Mouse (Mus musculus) myocyte (in vitro differentiated cells): ENCODE measurements at regions not wholly inside any gene's neighbourhood (a gene's known extent, or its start where the extent isn't known, plus 50 kb on each side); places are given as distances from the start of the nearest gene placed in this dataset.

Source experiments
- H3K27me3 ChIP-seq: one replicate; pipeline ENCODE4 v1.6.1; 2011; ENCODE audit not compliant: control insufficient read depth, insufficient read depth, insufficient read length
- H3K36me3 ChIP-seq: one replicate; pipeline ENCODE4 v1.6.1; 2011; ENCODE audit not compliant: control insufficient read depth, insufficient read depth
- H3K4me2 ChIP-seq: one replicate; pipeline ENCODE4 v1.6.1; 2011; ENCODE audit warnings: low read depth, control low read depth
- H3K4me3 ChIP-seq: one replicate; pipeline ENCODE4 v1.5.1; 2011; ENCODE audit warnings: mild to moderate bottlenecking, control low read depth, moderate library complexity
- H3K79me2 ChIP-seq: one replicate; pipeline ENCODE4 v1.6.1; 2011; ENCODE audit not compliant: control insufficient read depth, insufficient read depth
- H3ac ChIP-seq: one replicate; pipeline ENCODE4 v1.6.1; 2011; ENCODE audit not compliant: control insufficient read depth, insufficient read length
- CEBPB ChIP-seq: IDR thresholded peaks from 2 replicates; pipeline ENCODE4 v1.6.1; 2011; ENCODE audit warnings: mild to moderate bottlenecking, moderate library complexity; ENCODE audit not compliant: poor library complexity, insufficient read depth, severe bottlenecking
- E2F4 ChIP-seq: IDR thresholded peaks from one replicate; pipeline ENCODE4 v1.6.1; 2011; ENCODE audit warnings: mild to moderate bottlenecking, control low read depth, moderate library complexity; ENCODE audit not compliant: insufficient read depth
- MAX ChIP-seq: IDR thresholded peaks from one replicate; pipeline ENCODE4 v1.6.1; 2011; ENCODE audit warnings: low read depth, mild to moderate bottlenecking, control low read depth
- MYOD1 ChIP-seq, 3 experiments: IDR thresholded peaks; one replicate each; pipeline ENCODE4 v1.6.1; 2011; ENCODE audit warnings: control low read depth in 2 of 3, low read depth in 2 of 3, mild to moderate bottlenecking in 2 of 3, moderate library complexity in 1 of 3; ENCODE audit not compliant: insufficient read length in 2 of 3, control insufficient read depth in 1 of 3
- MYOG ChIP-seq, 3 experiments: IDR thresholded peaks; one replicate each; pipeline ENCODE4 v1.6.1; 2011; ENCODE audit warnings: control low read depth in 2 of 3, low read depth in 2 of 3, mild to moderate bottlenecking in 2 of 3; ENCODE audit not compliant: insufficient read length in 2 of 3, control insufficient read depth in 1 of 3, insufficient read depth in 1 of 3
- POLR2A ChIP-seq: IDR thresholded peaks from one replicate; pipeline ENCODE4 v1.6.1; 2011; ENCODE audit warnings: low read depth, mild to moderate bottlenecking, control low read depth, moderate library complexity; ENCODE audit not compliant: insufficient read length
- POLR2AphosphoS2 ChIP-seq: IDR thresholded peaks from one replicate; pipeline ENCODE4 v1.6.1; 2011; ENCODE audit warnings: low read depth, control low read depth; ENCODE audit not compliant: insufficient read length
- REST ChIP-seq: IDR thresholded peaks from one replicate; pipeline ENCODE4 v1.6.1; 2011; ENCODE audit warnings: mild to moderate bottlenecking, control low read depth, moderate library complexity; ENCODE audit not compliant: insufficient read depth, insufficient read length
- SRF ChIP-seq: IDR thresholded peaks from one replicate; pipeline ENCODE4 v1.6.1; 2011; ENCODE audit warnings: low read depth; ENCODE audit not compliant: control insufficient read depth, insufficient read length
- TCF12 ChIP-seq: IDR thresholded peaks from one replicate; pipeline ENCODE4 v1.6.1; 2011; ENCODE audit warnings: mild to moderate bottlenecking, control low read depth; ENCODE audit not compliant: poor library complexity, insufficient read depth, severe bottlenecking
- TCF3 ChIP-seq: IDR thresholded peaks from one replicate; pipeline ENCODE4 v1.6.1; 2011; ENCODE audit warnings: low read depth, control low read depth; ENCODE audit not compliant: insufficient read length
- USF1 ChIP-seq: IDR thresholded peaks from one replicate; pipeline ENCODE4 v1.6.1; 2011; ENCODE audit warnings: low read depth, mild to moderate bottlenecking, control low read depth, moderate library complexity

DNA sequence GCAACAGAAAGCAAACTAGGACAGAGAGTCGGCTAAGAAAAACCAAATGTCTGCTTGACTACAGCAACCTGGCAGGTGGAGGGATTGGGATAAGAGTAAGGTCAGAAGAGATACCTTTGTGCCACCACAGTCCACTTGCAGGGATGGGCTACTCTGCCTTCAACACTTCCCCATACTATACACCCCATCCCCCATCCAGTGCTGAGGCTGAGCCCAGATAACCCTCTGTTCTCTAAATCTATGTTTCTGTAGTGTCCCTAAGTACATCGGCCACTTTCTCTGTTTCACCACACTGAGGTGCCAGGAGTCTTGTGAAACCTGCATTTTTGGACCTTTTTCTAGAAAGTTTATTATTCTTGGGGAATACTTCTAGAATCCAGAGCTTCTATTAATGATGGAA lies 196.3 kb upstream of the Kbtbd8 start:
- Histone ChIP-seq H3K36me3 (no peaks in the 10 kb centered on the region), H3K79me2 (no peaks in the 10 kb centered on the region), H3K4me2 (no peak overlapping the region), H3K4me3 (no peak overlapping the region), H3ac (no peak overlapping the region), H3K27me3 (no peaks in the 10 kb centered on the region)
- TF ChIP-seq TCF3, result no peak
- no peak for TF ChIP-seq MYOD1 (IDR thresholded peaks at IDR 0.05; ENCODE audit: control insufficient read depth in 1 of 3, insufficient read length in 2 of 3, low read depth in 2 of 3)
- TF ChIP-seq USF1, result no peak
- no peak for TF ChIP-seq SRF
- no peak for TF ChIP-seq REST
- TF ChIP-seq POLR2AphosphoS2, result no peak
- no peak for TF ChIP-seq E2F4
- no peak for TF ChIP-seq TCF12
- TF ChIP-seq MYOG (IDR thresholded peaks at IDR 0.05; ENCODE audit: control insufficient read depth in 1 of 3, insufficient read depth in 1 of 3, insufficient read length in 2 of 3, low read depth in 2 of 3), result no peak
- TF ChIP-seq CEBPB, result no peak

DNA sequence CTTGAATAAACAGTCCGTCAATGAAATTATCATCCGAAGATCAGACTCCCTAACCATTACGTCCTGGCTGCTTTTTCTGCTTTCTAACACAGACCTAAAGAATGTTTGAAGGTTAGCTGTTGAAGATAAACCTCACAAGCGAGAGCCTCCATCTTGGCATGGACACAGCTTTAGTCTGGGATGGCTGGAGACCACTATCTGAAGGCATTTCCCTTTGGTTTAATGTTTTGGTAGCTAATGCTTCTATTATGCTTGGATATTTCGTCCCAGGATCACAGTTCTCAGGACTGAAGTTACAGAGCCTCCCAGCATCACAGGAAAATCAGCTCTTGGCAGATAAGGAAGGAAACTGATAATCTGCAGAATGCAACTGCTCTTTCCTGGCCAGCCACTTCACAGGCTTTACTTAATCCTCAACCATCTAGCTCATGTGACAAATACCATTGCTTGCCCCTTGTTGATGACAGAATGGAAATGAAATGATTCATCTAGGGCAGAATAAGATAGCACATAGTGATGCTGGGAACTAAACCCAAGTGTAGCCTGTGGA lies 197.8 kb upstream of the Kbtbd8 start:
- Histone ChIP-seq H3K79me2 (no peaks in the 10 kb centered on the region), H3K36me3 (no peaks in the 10 kb centered on the region), H3ac (no peak overlapping the region), H3K4me2 (no peak overlapping the region), H3K27me3 (no peaks in the 10 kb centered on the region), H3K4me3 (no peak overlapping the region)
- TF ChIP-seq MYOD1 (IDR thresholded peaks at IDR 0.05; ENCODE audit: control insufficient read depth in 1 of 3, insufficient read length in 2 of 3, low read depth in 2 of 3) (no peak), TCF3 (no peak), MYOG (IDR thresholded peaks at IDR 0.05; ENCODE audit: control insufficient read depth in 1 of 3, insufficient read depth in 1 of 3, insufficient read length in 2 of 3, low read depth in 2 of 3) (no peak), REST (no peak), POLR2AphosphoS2 (no peak), POLR2A (no peak), SRF (no peak), E2F4 (no peak), CEBPB (no peak), TCF12 (no peak), MAX (no peak), USF1 (no peak)

DNA sequence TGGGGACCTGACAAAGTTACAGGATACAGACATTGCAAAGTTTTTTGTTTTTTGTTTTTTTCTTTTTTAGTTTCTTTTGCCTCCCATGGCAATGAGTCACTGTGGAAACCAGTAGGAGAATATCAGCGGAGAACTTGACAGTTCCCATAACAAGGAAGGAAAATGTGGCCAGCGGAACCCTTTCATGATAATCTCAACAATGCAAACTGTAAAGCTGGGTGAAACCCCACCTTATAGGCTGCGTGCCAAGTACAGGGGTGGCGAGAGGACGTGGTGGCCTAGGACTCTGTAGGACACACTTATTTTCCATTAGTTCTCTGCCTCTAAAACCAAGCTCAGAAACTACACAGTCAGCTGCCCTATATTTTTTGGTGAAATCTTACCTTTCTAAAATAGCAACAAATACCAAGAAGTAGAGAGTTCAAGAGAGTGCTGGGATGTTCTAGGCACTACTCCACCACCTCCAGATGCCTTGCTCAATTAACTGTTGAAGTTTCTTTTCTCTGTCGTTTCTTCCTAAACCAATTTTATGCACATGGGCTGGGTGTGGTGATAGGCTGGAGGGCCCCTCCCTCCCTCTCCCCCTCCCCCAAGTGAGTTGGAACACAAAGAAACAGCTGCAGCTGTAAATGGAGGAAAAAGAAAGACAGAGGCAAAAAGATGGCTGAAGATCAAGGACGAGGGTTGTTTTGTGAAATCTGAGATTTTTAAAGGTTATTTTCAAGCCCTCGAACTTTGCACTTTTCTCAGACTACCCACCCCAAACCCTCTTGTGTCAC lies 201.0 kb upstream of the Kbtbd8 start:
- peak overlapping the region; percentile 61 for H3K4me2 ChIP-seq
- TF ChIP-seq MYOD1 (IDR thresholded peaks at IDR 0.05; ENCODE audit: control insufficient read depth in 1 of 3, insufficient read length in 2 of 3, low read depth in 2 of 3), result peak in 1 of 3 experiments; percentile 22
- TF ChIP-seq USF1, result no peak
- no peak for TF ChIP-seq REST
- TF ChIP-seq POLR2A, result no peak

DNA sequence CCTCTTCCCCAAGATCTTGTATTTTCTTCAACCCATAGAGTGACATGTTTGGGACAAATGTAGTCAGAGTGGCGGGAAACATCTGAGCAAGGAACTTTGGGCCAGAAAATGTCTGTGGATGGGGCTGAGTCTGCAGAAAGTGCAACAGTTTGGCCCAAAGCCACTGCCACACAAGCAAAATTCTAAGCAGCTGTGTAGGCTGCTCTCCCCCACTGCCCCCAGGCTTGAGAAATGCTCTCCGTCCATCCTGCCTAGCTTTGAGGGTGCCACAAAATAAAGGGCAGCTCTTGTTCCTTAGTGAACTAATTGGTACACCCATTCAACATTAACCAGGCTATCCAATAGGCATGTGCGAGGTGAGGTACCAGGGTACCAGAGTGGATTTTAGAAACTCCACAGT lies 205.2 kb upstream of the Kbtbd8 start:
- Histone ChIP-seq H3ac (no peak overlapping the region), H3K79me2 (no peaks in the 10 kb centered on the region), H3K4me3 (no peak overlapping the region), H3K27me3 (no peaks in the 10 kb centered on the region), H3K36me3 (no peaks in the 10 kb centered on the region), H3K4me2 (no peak overlapping the region)
- TF ChIP-seq MYOD1 (IDR thresholded peaks at IDR 0.05; ENCODE audit: control insufficient read depth in 1 of 3, insufficient read length in 2 of 3, low read depth in 2 of 3), result peak in 1 of 3 experiments; percentile 25
- TF ChIP-seq MYOG (IDR thresholded peaks at IDR 0.05; ENCODE audit: control insufficient read depth in 1 of 3, insufficient read depth in 1 of 3, insufficient read length in 2 of 3, low read depth in 2 of 3), result peak in 1 of 3 experiments; percentile 39
- no peak for TF ChIP-seq USF1

More for the DNA sequence above, 201.0 kb upstream of the Kbtbd8 start:
- Histone ChIP-seq H3K79me2 (no peaks in the 10 kb centered on the region), H3K36me3 (no peaks in the 10 kb centered on the region), H3ac (no peak overlapping the region), H3K27me3 (no peaks in the 10 kb centered on the region), H3K4me3 (no peak overlapping the region)

DNA sequence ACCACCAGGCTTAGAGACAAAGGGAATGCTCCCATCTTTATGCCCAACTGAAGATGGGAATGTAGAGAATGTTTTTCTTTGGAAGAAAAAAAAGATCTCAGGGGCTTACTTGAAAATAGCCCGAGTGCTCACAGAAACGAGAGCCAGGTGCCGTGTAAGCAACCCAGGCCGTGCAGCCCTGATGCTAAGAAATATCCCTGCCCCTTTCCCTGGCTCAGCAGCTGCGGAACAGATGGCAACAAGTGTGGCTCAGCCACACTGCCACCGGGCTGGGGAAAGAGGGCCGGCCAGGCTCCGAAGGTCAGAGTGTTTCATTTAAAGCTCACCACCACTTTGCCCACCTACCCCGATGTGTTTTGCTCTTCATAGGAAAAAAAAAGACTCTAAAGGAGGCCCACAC lies 205.7 kb upstream of the Kbtbd8 start:
- no peak for TF ChIP-seq POLR2AphosphoS2
- TF ChIP-seq MYOG (IDR thresholded peaks at IDR 0.05; ENCODE audit: control insufficient read depth in 1 of 3, insufficient read depth in 1 of 3, insufficient read length in 2 of 3, low read depth in 2 of 3), result peak; percentile 44 to 95 (median 84)
- TF ChIP-seq CEBPB, result no peak
- peak; percentile 81 for TF ChIP-seq TCF3
- TF ChIP-seq TCF12, result peak; percentile 67
- TF ChIP-seq MYOD1 (IDR thresholded peaks at IDR 0.05; ENCODE audit: control insufficient read depth in 1 of 3, insufficient read length in 2 of 3, low read depth in 2 of 3), result peak; percentile 4 to 87 (median 87)
- no peak for TF ChIP-seq REST
- H3K4me2 ChIP-seq, result no peak overlapping the region
- no peaks in the 10 kb centered on the region for H3K79me2 ChIP-seq
- no peak overlapping the region for H3ac ChIP-seq
- no peaks in the 10 kb centered on the region for H3K27me3 ChIP-seq
- H3K36me3 ChIP-seq, result no peaks in the 10 kb centered on the region
- no peak overlapping the region for H3K4me3 ChIP-seq
